Mouse (Mus musculus) mesoderm, embryonic 11.5 days (tissue): ENCODE measurements around the gene Vgf.

ENCODE experiments used
- DNase-seq: peaks from one replicate; pipeline ENCODE4 v3.0.0-alpha.2; 2012; ENCODE audit warnings: low read depth, low spot score

Vgf gene

DNA sequence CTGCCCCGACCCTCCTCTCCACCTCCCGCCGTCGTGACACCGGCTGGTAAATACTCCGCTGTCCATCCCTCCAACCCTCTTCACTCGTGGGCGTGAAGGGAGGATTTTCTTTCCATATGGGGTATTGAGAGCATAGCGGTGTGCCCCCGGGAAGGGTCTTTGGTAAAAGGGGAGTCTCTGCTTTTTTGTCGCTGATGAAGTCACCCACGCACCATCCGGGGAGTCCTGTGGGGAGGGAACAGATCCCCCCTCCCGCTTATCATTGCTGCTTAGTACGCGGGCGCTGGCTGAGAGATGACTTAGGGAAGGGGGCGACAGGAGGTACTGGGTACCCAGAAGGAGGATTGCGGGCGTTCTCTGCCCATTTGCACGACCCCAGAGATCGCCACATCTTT lies 4.2 kb downstream of the Vgf start:
- DNase-seq: no peak

GRCm38 (mm10) chr5:137031076-137032032 lies 5.2 kb downstream of the Vgf start:
- peak; percentile 38 for DNase-seq

- peak; percentile 18 for DNase-seq
These were observed 5.8 kb downstream of the Vgf start for GRCm38 (mm10) chr5:137032033-137032421.

DNA sequence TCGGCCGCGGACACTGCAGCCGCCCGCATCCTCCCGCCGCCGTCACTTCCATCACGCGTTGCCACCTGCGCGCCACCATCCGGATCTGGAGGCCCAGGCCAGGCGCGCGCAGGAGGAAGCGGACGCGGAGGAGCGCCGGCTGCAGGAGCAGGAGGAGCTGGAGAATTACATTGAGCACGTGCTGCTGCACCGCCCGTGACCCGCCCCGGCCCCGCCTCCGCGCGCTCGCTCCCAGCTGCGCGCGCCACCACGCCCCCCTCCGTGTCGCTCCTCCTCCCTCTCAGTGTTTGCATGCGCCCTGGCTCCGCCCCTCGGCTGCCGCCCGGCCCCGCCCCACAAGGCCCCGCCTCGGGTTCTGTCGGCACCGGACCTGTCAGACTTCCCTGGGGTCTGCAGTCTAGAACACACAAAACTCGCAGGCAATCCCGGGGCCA lies 6.5 kb downstream of the Vgf start:
- DNase-seq: peak; percentile 92

- no peak for DNase-seq
These were observed 10.0 kb downstream of the Vgf start for GRCm38 (mm10) chr5:137036211-137036610.

- no peak for DNase-seq
These were observed 13.3 kb downstream of the Vgf start for GRCm38 (mm10) chr5:137039453-137039852.

DNA sequence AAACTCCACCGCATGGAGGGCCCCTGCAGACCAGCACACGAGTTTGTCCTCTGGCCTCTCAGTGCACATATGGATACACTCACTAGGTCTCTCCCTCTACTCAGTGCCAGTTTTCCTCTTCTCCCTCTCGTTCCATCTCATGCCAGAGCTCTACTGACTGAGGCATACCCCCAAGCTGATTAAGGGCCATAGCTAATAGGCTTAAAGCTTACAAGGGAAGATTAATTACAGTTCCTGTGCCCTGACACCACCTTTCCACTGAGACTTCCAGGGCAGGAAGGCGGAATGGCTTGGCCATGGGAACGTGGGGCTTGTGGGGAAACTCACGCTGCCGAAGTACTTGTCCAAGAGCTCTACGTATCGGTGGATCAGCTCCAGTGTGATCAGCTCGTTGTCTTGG lies 15.2 kb downstream of the Vgf start:
- DNase-seq: no peak

DNA sequence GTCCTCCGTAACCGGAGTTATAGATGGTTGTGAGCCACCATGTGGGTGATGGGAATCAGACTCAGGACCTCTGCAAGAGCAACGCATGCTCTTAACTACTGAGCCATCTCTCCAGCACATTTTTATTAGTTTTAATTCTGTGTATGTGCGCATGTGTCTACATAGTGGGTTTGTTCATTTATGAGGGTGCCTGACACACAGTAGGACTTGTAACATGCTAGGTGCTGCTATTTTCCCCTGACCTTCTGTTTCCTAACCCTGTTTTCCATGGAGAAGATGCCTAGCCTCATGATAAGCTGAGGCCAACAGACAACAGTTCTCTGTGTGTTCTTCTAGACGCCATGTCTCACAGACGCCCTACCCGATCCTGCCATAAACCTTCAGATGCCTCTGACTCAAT lies 17.8 kb downstream of the Vgf start:
- no peak for DNase-seq

- DNase-seq: peak; percentile 99
These were observed 19.5 kb downstream of the Vgf start, which contains the start of gene Ap1s1 for GRCm38 (mm10) chr5:137045402-137046323. Gene Ap1s1 (minus strand): TSS chr5:137046135.

- DNase-seq: no peak
These were observed 20.1 kb downstream of the Vgf start for GRCm38 (mm10) chr5:137046324-137046718.

DNA sequence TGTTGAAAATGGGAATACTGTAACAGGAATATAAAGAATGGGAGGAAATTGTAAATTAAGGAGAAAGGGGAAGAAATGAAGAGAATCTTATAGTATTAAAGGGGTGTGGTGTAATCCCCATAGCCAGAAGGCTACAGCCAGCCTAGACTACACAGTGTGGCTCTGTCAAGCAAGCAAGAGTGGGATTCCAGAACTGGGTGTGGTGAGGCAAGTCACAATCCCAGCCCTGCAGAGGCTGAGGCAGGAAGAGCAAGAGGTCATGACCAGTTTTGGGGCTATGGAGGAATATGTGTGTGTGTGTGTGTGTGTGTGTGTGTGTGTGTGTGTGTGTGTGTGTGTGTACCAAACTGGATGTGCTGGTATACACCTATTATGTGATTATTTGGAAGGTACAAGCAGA lies 20.8 kb downstream of the Vgf start:
- no peak for DNase-seq

DNA sequence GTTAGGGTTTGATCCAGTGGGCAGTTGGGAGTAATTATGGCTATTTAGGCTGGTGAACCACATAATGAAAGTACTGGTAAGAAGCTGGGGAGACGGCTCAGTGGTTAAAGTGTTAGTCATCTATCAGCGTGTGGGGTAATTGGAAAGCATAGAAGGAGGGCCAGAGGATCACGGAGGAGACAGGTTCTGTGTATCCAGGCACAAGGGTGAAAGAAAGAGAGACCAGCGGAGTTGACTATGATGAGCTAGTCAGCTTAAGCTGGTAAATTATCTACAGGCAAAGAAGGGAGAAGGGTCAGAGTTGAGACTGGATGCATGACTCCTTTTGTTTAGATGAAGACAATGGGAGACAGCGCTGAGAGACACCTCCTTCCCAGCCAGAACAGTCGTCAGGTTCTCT lies 24.9 kb downstream of the Vgf start:
- no peak for DNase-seq

DNA sequence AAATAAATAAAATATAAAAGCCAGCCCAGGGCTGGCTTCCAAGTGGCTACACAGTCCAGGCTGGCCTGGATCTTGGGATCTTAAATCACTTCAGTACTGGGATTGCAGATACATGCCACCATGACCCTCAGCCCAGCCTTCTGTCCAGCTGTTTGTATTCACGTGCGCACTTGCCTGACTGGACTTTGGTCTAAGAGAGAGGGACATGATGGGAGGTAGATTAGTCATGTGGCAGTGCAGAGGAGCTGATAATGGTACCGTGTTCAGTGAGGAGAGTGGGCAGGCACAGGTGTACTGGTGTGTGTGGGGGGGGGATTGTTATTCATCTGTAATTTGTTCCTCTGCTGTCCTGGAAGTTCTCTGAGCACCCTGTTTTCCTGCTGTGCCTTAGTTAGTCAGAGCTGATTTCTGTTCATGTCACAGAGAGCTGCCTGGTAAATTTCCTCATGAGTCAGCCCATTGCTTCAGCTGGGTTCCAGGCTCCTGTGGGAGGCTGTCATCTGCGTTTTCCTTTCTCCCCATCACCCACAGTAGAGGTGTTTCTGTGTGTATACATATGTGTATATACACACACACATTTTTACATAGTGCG lies 25.8 kb downstream of the Vgf start:
- no peak for DNase-seq

GRCm38 (mm10) chr5:137054299-137054698 lies 28.1 kb downstream of the Vgf start:
- DNase-seq: no peak

DNA sequence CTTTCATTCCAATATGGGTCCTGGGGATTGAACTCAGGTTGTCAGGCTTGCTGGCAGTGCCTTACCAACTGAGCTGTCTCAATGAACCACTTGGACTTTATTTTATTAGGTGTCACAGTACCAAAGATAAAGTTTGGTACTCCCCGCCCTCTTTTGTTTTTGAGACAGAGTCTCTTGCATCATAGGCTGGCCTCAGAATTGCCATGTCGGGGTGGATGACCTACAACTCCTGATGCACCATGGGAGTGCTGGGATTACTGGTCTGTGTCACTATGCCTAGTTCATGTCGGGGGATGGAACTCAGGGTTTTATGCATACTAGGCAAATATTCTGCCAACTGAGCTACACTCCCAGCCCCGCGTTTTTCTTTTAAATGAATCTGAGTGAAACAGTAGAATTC lies 28.7 kb downstream of the Vgf start:
- DNase-seq: no peak

DNA sequence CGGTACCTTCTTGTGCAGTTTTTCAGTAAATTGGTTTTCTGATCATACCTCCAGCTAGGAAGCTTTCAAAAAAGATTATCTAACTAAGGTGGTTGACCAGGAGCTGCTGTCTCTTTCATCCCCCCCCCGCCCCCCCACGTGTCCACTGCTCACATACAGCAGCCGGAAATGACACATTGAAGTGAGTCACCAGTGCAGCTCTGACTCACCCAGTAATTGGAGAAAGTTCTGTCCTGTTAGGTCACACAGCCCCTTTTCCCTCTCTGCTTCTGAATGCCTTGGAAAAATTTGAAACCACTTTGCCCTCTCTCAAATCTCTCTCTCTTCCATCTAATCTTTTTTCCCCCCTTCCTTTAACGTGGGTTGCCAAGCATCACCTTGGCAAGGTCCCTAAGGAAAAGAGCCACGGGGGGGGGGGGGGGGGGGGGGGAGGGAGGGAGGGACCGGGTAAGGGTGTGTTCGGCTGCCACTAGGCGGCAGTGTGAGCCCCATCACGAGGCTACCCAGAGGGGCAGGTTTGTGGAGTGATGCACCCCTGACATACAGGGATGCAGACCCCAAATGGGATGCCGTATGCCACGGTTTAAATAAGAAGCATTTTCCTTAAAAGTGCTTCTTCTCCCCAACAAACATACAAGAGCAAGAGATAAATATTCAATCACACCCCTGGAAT lies 35.8 kb downstream of the Vgf start:
- no peak for DNase-seq

DNA sequence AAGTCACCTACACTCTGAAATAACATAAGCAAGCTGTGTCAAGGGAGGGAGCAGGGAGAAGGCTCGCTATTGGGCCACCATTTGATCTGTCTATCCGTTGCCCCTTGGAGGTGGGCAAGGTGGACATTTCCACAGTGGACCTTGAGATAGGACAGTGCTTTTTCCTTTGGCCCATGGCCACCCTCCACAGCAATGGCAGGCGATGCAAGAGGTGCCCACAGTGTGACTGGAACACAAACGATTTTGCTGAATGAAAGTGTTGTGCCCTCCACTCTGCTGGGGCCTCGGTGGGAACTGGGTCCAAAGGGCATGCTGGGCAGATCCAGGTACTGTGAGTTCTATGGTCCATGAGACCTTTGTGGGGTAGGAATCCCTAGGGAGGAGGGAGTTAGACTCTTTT lies 36.4 kb downstream of the Vgf start:
- no peak for DNase-seq

DNA sequence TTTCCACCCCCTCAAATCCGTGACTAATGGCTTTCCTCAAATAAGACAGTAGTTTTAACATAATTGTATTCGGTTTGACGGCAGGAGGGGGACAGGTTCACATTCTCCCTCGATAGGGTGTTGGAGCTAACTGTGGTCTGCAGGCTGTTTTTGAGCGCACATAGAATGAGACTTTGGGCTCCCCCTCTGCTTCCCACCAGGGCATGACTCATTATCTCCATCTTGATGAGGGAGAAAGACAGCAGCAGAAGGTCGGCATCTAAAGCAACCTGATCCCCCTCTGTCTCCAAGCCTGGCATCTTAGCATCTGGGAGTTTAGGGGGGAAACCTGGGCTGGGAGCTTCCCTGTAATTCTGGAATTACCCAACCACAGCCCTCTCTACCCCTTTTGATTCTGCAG lies 39.3 kb downstream of the Vgf start:
- DNase-seq: no peak

DNA sequence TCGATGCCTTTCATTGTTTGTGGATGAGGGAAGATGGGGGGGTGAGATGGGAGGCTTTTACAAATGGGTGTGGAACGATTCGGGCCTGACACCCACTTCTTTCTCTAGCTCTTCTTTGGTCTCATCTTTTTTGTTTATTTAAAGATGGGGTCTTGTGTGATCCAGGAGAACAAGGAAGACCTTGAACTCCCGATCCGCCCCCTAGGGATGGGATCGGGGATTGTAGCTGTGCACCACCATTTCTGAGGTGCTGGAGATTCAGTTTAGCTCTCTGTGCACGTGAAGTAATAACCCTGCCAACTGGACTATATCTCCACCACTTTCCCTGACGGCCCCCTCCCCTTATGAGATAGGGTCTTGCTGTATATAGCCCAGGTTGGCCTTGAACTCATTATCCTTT lies 39.7 kb downstream of the Vgf start:
- no peak for DNase-seq

GRCm38 (mm10) chr5:137068711-137069110 lies 42.5 kb downstream of the Vgf start:
- DNase-seq: no peak

DNA sequence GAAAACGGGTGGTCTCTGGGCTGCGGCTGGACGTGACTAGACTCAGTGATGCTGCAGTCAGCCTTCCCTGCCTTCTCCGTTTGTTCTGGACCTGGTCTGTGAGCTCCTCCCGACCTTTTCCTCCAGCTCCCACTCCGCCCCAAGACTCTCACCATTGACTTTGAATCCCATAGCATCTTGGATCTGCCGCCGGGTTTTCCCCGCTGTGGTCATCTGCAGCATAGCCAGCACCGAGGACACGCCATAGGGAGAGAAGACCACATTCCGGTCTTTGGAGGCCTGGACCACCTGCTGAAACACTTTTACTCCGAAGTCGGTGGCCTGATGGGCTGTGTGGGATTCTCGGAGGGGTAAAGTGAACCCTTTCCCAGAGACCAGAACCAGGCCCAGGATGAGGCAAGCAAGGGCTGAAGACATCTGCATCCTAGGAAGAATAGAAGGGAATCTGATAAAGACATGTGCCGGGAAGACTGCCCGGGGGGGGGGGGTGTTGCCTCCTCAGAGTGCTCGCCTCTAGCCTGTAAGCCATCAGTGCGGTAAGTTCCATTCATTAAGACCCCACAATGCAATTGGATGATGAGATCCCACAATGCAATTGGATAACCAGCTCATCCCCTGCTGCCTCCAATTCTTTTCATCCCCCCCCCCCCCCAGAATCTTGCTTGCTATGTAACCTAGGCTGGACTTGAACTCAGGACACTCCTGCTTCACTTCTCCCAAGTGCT lies 44.9 kb downstream of the Vgf start:
- no peak for DNase-seq
